Mouse (Mus musculus) brain, embryonic 14.5 days (tissue): ENCODE results near the gene Auts2.

ENCODE experiments used
- CTCF ChIP-seq: fragments of 200-500 bp; IDR thresholded peaks from 2 replicates; pipeline ENCODE4 v1.5.1; 2012; ENCODE audit warnings: inconsistent platforms, mild to moderate bottlenecking, moderate library complexity, borderline replicate concordance; ENCODE audit not compliant: insufficient read depth, insufficient read length; ENCODE audit errors: extremely low read depth
- POLR2A ChIP-seq: fragments of 200-500 bp; IDR thresholded peaks from 2 replicates; pipeline ENCODE4 v1.6.1; 2012; ENCODE audit warnings: mild to moderate bottlenecking, inconsistent platforms, borderline replicate concordance; ENCODE audit not compliant: poor library complexity, insufficient read depth, insufficient read length, severe bottlenecking; ENCODE audit errors: extremely low read depth

GRCm38 (mm10) chr5:132074360-132074723 lies 468.8 kb downstream of the Auts2 start:
- TF ChIP-seq CTCF: no peak
- no peak for TF ChIP-seq POLR2A
